In genomic region chr19:15981861-15982260, GRCm38 (mm10) we compare ENCODE assay signal across 8 mouse cellular contexts. TPM values are rescaled to one million over a fixed set of nuclear protein-coding genes. Genes with fewer than 3 reads are reported as not detected.
DNase-seq lines count a peak whose midpoint lies in the region; ATAC-seq and TF ChIP-seq lines count a peak whose summit lies in the region.
"Had no signal": no experiment of that assay in that cellular context is flagged by ENCODE, and none has a peak within 500 bp of the region (broad histone marks: within the 10 kb centered on the region; RNA-seq: fewer than 3 reads in every experiment).

No protein-coding gene starts in this region.

- peak; percentile 21 for TF ChIP-seq CTCF in C2C12 (IDR thresholded peaks at IDR 0.05; ENCODE audit: control insufficient read depth, insufficient read depth, insufficient read length)
- peak; percentile 39; the same call in 1 of the 2 replicates for TF ChIP-seq CTCF in G1E (IDR thresholded peaks at IDR 0.05; ENCODE audit: low read depth, low read length)
- peak; percentile 54; the same call in 1 of the 2 replicates for TF ChIP-seq CTCF in cerebellum, adult 2 months (IDR thresholded peaks at IDR 0.05; ENCODE audit: borderline replicate concordance, insufficient read depth, low read depth, low read length)
- peak; percentile 76 for TF ChIP-seq CTCF in lung, embryonic 14.5 days (IDR thresholded peaks at IDR 0.05; ENCODE audit: low read depth)

- H3K9me3 ChIP-seq in G1E (replicated peaks), result no peaks in the 10 kb centered on the region
- no peaks in the 10 kb centered on the region for H3K9me3 ChIP-seq in lung, embryonic 14.5 days (ENCODE audit: low read depth, low read length)
- H3K9me3 ChIP-seq: heart, embryonic 13.5 days had no signal

- ATAC-seq in G1E (ENCODE audit: extremely low read depth, insufficient number of reproducible peaks, low FRiP score, poor library complexity, severe bottlenecking), result peak; percentile 58
- ATAC-seq in lung, embryonic 14.5 days (ENCODE audit: insufficient read depth), result no peak

- H3K27ac ChIP-seq in cerebellum, adult 2 months (ENCODE audit: insufficient read depth, low read length), result no peak overlapping the region
- H3K27ac ChIP-seq in lung, embryonic 14.5 days (ENCODE audit: low read depth), result no peak overlapping the region
- H3K27ac ChIP-seq: heart, embryonic 13.5 days had no signal

- H3K4me3 ChIP-seq in C2C12 (ENCODE audit: insufficient read depth, poor library complexity, severe bottlenecking) (no peak overlapping the region), G1E (ENCODE audit: low read depth, low read length) (no peak overlapping the region)
- H3K4me3 ChIP-seq in cerebellum, adult 2 months (replicated peaks; ENCODE audit: insufficient read depth, low read depth, low read length), result no peak overlapping the region
- no peak overlapping the region for H3K4me3 ChIP-seq in lung, embryonic 14.5 days (ENCODE audit: low read depth, low read length)
- H3K4me3 ChIP-seq: heart, embryonic 13.5 days had no signal

- H3ac ChIP-seq in C2C12 (ENCODE audit: control insufficient read depth, insufficient read length, low read depth), result no peak overlapping the region

- H3K27me3 ChIP-seq in C2C12 (ENCODE audit: control insufficient read depth, insufficient read depth, insufficient read length) (no peaks in the 10 kb centered on the region), G1E (ENCODE audit: insufficient read depth, low read length) (no peaks in the 10 kb centered on the region)
- H3K27me3 ChIP-seq in cerebellum, adult 2 months (ENCODE audit: control insufficient read depth, insufficient read depth, low read length), result no peaks in the 10 kb centered on the region
- no peaks in the 10 kb centered on the region for H3K27me3 ChIP-seq in lung, embryonic 14.5 days (ENCODE audit: insufficient read depth, low read length)
- H3K27me3 ChIP-seq: heart, embryonic 13.5 days had no signal

- peak; percentile 6 for DNase-seq in G1E (ENCODE audit: low spot score)
- DNase-seq in cerebellum, adult 2 months, result peak; percentile 64 to 66
- DNase-seq in frontal cortex, adult 2 months (ENCODE audit: extremely low spot score in 1 of 2, low spot score in 1 of 2), result peak; percentile 14 to 74
- DNase-seq in kidney, postnatal 14 days, result peak; percentile 78
- peak; percentile 83 for DNase-seq in lung, embryonic 14.5 days
- peak; percentile 38 for DNase-seq in ovary, postnatal 36 days (ENCODE audit: low spot score)

- no peak for TF ChIP-seq POLR2A in cerebellum, adult 2 months (IDR thresholded peaks at IDR 0.05; ENCODE audit: borderline replicate concordance, insufficient read depth, low read length)

- H3K79me2 ChIP-seq in C2C12 (ENCODE audit: control insufficient read depth, insufficient read depth), result peaks cover 19% of the 10 kb centered on the region

- H3K36me3 ChIP-seq in C2C12 (ENCODE audit: control insufficient read depth, insufficient read depth) (peaks cover 19% of the 10 kb centered on the region), G1E (replicated peaks) (peaks cover 51% of the 10 kb centered on the region)
- peaks cover 21% of the 10 kb centered on the region; the same call in 1 of the 2 replicates for H3K36me3 ChIP-seq in lung, embryonic 14.5 days (ENCODE audit: insufficient read depth)

- H3K9ac ChIP-seq in lung, embryonic 14.5 days, result no peak overlapping the region
- H3K9ac ChIP-seq: heart, embryonic 13.5 days had no signal

- WGBS in cerebellum, adult 2 months, result 43% methylated on average over 4 of the region's 4 CpGs
- 54% methylated on average over 4 of the region's 4 CpGs for WGBS in lung, embryonic 14.5 days

- no peak overlapping the region for H3K4me2 ChIP-seq in lung, embryonic 14.5 days
- H3K4me2 ChIP-seq: heart, embryonic 13.5 days had no signal

- peaks cover 40% of the 10 kb centered on the region for H3K4me1 ChIP-seq in G1E (ENCODE audit: insufficient read depth, low read depth, low read length)
- H3K4me1 ChIP-seq in cerebellum, adult 2 months (ENCODE audit: control insufficient read depth, insufficient read depth, low read length), result no peaks in the 10 kb centered on the region
- peaks cover 3% of the 10 kb centered on the region; the same call in 1 of the 2 replicates for H3K4me1 ChIP-seq in lung, embryonic 14.5 days (ENCODE audit: insufficient read depth)

- peaks cover 3% of the 10 kb centered on the region for H3K79me3 ChIP-seq in C2C12 (ENCODE audit: low read depth)

TF ChIP-seq in C2C12, 6 proteins besides CTCF, POLR2A, EP300 and RAD21:
- no peak for TF ChIP-seq MAX (IDR thresholded peaks at IDR 0.05)
- TF ChIP-seq CEBPB (IDR thresholded peaks at IDR 0.05; ENCODE audit: low read depth), result no peak
- TF ChIP-seq MYOG (IDR thresholded peaks at IDR 0.05; ENCODE audit: control insufficient read depth, extremely low read depth, insufficient read length), result no peak
- TF ChIP-seq USF1 (IDR thresholded peaks at IDR 0.05; ENCODE audit: low read depth), result no peak
- TF ChIP-seq FOSL1 (IDR thresholded peaks at IDR 0.05; ENCODE audit: insufficient read depth, low read length, poor library complexity, severe bottlenecking), result no peak
- TF ChIP-seq MYOD1 (IDR thresholded peaks at IDR 0.05; ENCODE audit: control insufficient read depth, insufficient read length, low read depth), result no peak

RNA-seq across cellular contexts. Expression of gene Cep78, which starts 2.9 kb away (rescaled TPM):
- polyA plus RNA-seq in C2C12 (2012; fragmentation: generic; extraction: Trizol), result 7.5 TPM
- 13.8 and 17.3 TPM in 2 replicates for total RNA-seq in G1E (2014; fragmentation: Nextera tagmentation)
- 20.7 and 21.9 TPM in 2 replicates for total RNA-seq in G1E (2017)
- 8.6 and 9.9 TPM in 2 replicates for polyA plus RNA-seq in G1E (2012)
- 9.6 and 10.0 TPM in 2 replicates for polyA plus RNA-seq in cerebellum, adult 2 months (2012; rRNA removed)
- polyA plus RNA-seq in frontal cortex, adult 2 months (2012; rRNA removed), result 8.5 and 10.1 TPM in 2 replicates
- 35.2 and 36.1 TPM in 2 replicates for polyA plus RNA-seq in lung, embryonic 14.5 days (2014; fragmentation: Nextera tagmentation; extraction: Ambion mirVana)

RNA-seq across cellular contexts. Expression of gene Psat1, which starts 34.7 kb away (rescaled TPM):
- polyA plus RNA-seq in C2C12 (2012; fragmentation: generic; extraction: Trizol), result 292 TPM
- total RNA-seq in G1E (2014; fragmentation: Nextera tagmentation), result 142 and 167 TPM in 2 replicates
- total RNA-seq in G1E (2017), result 135 and 146 TPM in 2 replicates
- 24.0 and 27.6 TPM in 2 replicates for polyA plus RNA-seq in G1E (2012)
- 90.0 and 106 TPM in 2 replicates for polyA plus RNA-seq in cerebellum, adult 2 months (2012; rRNA removed)
- polyA plus RNA-seq in frontal cortex, adult 2 months (2012; rRNA removed), result 112 and 121 TPM in 2 replicates
- polyA plus RNA-seq in lung, embryonic 14.5 days (2014; fragmentation: Nextera tagmentation; extraction: Ambion mirVana), result 209 and 227 TPM in 2 replicates

Comparison
In these comparisons a context has a peak if more than half of its experiments do, and no peak if none do; other contexts are left out.
1. CTCF ChIP-seq: peak in every context shown above with its lines; median percentile 76 in lung, embryonic 14.5 days; 54 in cerebellum, adult 2 months; 39 in G1E; 21 in C2C12.
2. DNase-seq: peak in every context shown above with its lines; median percentile 83 in lung, embryonic 14.5 days; 78 in kidney, postnatal 14 days; 65 in cerebellum, adult 2 months; 44 in frontal cortex, adult 2 months; 38 in ovary, postnatal 36 days; 6 in G1E.